Mouse (Mus musculus) bone marrow macrophage, adult 2 months (primary cell): Measurements from ENCODE around the gene Tfpi.

Source experiments
- CTCF ChIP-seq: IDR thresholded peaks from 2 replicates; pipeline ENCODE4 v1.5.1; 2012; ENCODE audit warnings: low read depth, mild to moderate bottlenecking, low read length, moderate library complexity
- POLR2A ChIP-seq: IDR thresholded peaks from 2 replicates; pipeline ENCODE4 v1.6.1; 2012; ENCODE audit warnings: mild to moderate bottlenecking, low read depth, low read length, borderline replicate concordance

DNA sequence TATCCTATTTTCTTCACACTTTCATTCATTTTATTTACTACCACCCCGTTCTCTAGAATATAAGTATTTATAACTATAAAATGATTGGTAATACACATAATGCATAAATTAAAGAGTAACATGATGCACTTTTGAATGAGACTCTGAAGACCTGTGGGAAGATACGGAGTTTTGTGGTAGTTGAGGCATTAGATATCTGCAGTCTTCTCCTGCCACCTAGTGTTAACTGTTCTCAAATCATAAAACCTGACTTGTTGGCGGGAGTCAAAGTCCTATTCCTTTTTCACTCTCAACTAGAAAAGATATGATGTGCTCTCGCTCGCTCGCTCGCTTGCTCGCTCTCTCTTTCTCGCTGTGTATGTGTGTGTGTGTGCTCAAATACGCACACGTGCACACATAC, 46.9 kb downstream of the Tfpi start:
- TF ChIP-seq CTCF (no peak), POLR2A (no peak)
